Mouse (Mus musculus) C2C12 (cell line): Measurements from ENCODE around the gene Tfap2a.

Source experiments
- CTCF ChIP-seq: IDR thresholded peaks from one replicate; pipeline ENCODE4 v1.5.1; 2011; ENCODE audit not compliant: control insufficient read depth, insufficient read depth, insufficient read length
- MYOD1 ChIP-seq: IDR thresholded peaks from one replicate; pipeline ENCODE4 v1.6.1; 2011; ENCODE audit warnings: low read depth; ENCODE audit not compliant: control insufficient read depth, insufficient read length

DNA sequence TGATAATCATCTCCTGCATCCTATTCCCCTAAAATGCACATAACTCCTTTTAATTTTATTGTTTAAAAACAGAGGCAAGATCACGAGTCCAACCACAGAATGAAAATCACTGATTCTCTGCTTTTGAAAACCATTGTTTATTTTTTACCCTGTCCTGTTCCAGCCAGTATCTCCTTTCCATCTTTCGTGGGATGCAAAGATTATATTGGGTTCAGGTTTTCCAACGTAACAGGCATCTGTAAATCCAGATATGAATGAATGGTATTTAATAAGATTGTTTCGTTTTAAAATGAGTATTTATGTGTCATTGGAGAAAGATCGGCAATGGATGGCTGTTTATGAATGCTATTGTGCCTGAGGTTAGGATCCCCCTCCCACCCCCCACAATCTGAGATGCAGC is 24.5 kb downstream of the Tfap2a start:
- no peak for TF ChIP-seq MYOD1
- no peak for TF ChIP-seq CTCF
